Mouse (Mus musculus): Measurements from ENCODE around the gene Mycl. TPM values are rescaled to one million over a fixed set of nuclear protein-coding genes. Genes with fewer than 3 reads are reported as not detected.

Mycl gene
- 0.19 TPM for polyA plus RNA-seq (2021)

- CTCF ChIA-PET, result interaction anchor here (0.9 to 2.6 kb wide), 11 partner anchors 10 to 93 kb away, joined by 3 to 22 read pairs (median 4); partner anchors contain the start of gene Trit1
- POLR2A ChIA-PET, result no interaction called here
- no peak for DNase-seq (ENCODE audit: low read depth, low spot score)
- peak; percentile 66 for ATAC-seq
- H3K27me3 ChIP-seq, result peaks cover 12% of the 10 kb centered on the region
- in situ Hi-C loops (cut with MboI; ENCODE audit: low pct_unique_long_range_greater_than_20kb), result loop anchor here (5.0 kb wide), 1 partner anchor 87 kb away; no protein-coding TSS in a partner anchor
- TF ChIP-seq CTCF (IDR thresholded peaks at IDR 0.05), result no peak
Measured at GRCm38 (mm10) chr4:122995404-122996220, at the start of gene Mycl. TSS of gene Mycl (plus strand) at chr4:122995652.

- TF ChIP-seq CTCF (IDR thresholded peaks at IDR 0.05), result no peak
- in situ Hi-C loops (cut with MboI; ENCODE audit: low pct_unique_long_range_greater_than_20kb), result no loop called here
- POLR2A ChIA-PET, result no interaction called here
- ATAC-seq (no peak), DNase-seq (ENCODE audit: low read depth, low spot score) (no peak)
- CTCF ChIA-PET, result no interaction called here
- no peaks in the 10 kb centered on the region for H3K27me3 ChIP-seq
Measured at GRCm38 (mm10) chr4:122947223-122947622, 48.2 kb upstream of the Mycl start.

DNA sequence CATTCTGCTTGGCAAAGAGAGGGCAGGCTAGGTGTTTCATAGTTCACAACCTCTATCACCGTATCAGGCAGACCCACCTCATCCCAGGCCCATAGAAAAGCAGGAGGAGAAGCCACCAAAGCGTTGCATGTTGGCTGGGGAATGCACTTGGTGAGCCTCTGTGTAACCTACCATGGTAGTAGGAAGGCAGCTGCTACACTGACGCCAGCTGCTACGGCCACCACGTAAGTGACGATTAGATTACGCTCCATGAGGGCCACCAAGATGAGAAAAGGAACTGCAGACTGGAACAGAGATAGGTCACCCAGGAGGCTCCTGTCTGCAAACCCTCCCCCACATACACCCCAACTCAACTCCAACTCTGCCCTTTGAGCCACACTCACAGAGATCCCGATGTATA lies 46.4 kb upstream of the Mycl start:
- no peak for TF ChIP-seq CTCF (IDR thresholded peaks at IDR 0.05)

DNA sequence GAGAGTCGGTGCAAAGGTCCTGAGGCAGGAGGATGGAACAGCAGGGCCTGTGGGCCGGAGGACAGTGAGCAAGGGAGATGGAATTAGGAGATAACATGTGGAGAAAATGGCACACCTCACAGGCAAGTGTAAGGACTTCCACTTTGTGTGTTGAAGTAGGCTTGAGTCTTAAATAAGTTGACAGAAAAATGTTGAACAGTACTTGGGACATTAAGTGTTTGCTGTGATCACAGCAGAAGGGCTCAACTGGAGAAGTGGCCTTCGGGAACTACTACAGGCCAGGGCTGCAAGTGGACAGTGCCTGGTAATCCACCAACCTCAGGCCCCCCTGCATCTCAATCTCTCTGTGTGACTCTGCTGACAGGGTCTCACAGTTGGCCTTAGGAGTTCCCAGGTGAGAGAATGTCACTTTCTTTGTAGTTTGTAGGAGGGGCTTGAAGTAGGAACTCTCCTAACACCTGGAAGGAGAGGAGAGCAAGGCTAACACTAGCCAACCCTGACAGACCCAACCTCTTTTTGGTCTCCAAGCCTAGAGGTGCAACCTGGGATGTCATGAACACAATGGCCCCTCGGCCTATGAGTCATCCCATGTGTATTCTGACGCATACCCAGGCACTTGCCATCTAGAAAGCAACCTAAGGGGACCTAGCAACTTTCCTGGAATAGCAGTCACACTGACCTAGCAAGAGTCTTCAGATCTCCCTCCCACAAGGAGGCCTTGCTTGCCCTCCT lies 40.6 kb upstream of the Mycl start:
- no peak for DNase-seq (ENCODE audit: low read depth, low spot score)
- ChIA-PET CTCF (no interaction called here), POLR2A (no interaction called here)
- TF ChIP-seq CTCF (IDR thresholded peaks at IDR 0.05), result no peak
- no peaks in the 10 kb centered on the region for H3K27me3 ChIP-seq
- peak; percentile 41 for ATAC-seq
- in situ Hi-C loops (cut with MboI; ENCODE audit: low pct_unique_long_range_greater_than_20kb), result no loop called here

More for the DNA sequence above, 46.4 kb upstream of the Mycl start:
- CTCF ChIA-PET, result no interaction called here
- ATAC-seq (no peak), DNase-seq (ENCODE audit: low read depth, low spot score) (no peak)
- POLR2A ChIA-PET, result no interaction called here
- no peaks in the 10 kb centered on the region for H3K27me3 ChIP-seq
- in situ Hi-C loops (cut with MboI; ENCODE audit: low pct_unique_long_range_greater_than_20kb), result no loop called here

DNA sequence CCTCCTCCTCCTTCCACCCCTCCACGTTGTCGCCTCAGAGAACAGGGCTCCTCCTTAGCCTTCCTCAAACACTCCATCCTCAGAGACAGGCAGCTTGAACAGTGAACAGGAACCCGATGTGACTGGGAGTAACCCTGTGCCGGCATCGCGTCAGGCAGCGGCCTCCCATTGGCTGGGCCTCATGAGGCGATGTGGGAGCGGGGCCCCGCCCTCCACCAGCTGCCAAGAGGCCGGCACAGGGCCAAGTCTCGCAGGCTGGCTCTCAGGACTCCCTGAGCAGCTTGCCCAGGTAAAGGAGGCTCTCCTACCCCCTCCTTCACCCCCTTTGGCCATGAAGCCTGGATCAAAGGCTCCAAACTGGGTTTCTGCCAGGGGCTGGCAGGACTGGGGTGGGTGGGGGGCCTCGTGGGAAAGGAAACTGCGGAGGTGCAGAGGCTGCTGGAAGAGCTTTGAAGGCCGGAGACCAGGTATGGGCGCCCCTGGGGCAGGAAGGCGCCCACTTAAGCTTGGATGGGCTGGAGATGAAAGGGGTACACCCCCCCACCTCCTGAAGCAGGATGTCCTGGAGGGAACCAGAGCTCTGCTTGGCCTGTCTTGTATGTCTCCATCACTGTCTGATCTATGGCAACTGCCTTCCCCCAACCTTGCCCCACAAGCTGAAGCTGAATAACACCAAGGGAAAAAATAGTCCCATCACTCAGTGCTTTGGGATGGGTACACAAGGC lies 39.9 kb upstream of the Mycl start:
- in situ Hi-C loops (cut with MboI; ENCODE audit: low pct_unique_long_range_greater_than_20kb), result no loop called here

DNA sequence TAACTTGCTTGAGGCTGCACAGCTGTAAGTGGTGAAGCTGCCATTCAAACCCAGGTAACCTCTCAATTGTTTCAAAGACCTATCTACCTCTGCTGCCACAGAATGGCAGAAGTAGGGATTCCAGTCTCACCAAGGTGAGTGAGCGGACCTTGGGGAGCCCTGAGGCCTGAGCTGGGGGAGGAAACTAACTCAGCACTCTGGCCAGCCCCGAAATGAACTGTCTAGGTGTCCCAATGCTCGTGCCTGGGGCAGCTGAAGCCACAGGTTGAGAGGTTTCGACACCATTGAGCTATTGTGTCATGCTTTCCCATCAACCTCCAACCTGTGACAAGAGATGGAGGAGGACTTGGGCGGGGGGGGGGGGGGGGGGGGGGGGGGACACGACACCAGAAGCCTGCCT lies 39.2 kb upstream of the Mycl start:
- POLR2A ChIA-PET, result interaction anchor here (1.0 kb wide), 1 partner anchor 60 kb away, joined by 4 read pairs; the partner anchor contains the start of gene Trit1
- CTCF ChIA-PET, result no interaction called here
- in situ Hi-C loops (cut with MboI; ENCODE audit: low pct_unique_long_range_greater_than_20kb), result no loop called here
- no peak for ATAC-seq
- no peaks in the 10 kb centered on the region for H3K27me3 ChIP-seq
- no peak for DNase-seq (ENCODE audit: low read depth, low spot score)
- no peak for TF ChIP-seq CTCF (IDR thresholded peaks at IDR 0.05)

More for the DNA sequence above, 39.9 kb upstream of the Mycl start:
- POLR2A ChIA-PET, result interaction anchor here (1.0 kb wide), 1 partner anchor 61 kb away, joined by 4 read pairs; the partner anchor contains the start of gene Trit1
- H3K27me3 ChIP-seq, result no peaks in the 10 kb centered on the region
- CTCF ChIA-PET, result no interaction called here
- no peak for TF ChIP-seq CTCF (IDR thresholded peaks at IDR 0.05)
- ATAC-seq, result peak; percentile 90
- no peak for DNase-seq (ENCODE audit: low read depth, low spot score)

DNA sequence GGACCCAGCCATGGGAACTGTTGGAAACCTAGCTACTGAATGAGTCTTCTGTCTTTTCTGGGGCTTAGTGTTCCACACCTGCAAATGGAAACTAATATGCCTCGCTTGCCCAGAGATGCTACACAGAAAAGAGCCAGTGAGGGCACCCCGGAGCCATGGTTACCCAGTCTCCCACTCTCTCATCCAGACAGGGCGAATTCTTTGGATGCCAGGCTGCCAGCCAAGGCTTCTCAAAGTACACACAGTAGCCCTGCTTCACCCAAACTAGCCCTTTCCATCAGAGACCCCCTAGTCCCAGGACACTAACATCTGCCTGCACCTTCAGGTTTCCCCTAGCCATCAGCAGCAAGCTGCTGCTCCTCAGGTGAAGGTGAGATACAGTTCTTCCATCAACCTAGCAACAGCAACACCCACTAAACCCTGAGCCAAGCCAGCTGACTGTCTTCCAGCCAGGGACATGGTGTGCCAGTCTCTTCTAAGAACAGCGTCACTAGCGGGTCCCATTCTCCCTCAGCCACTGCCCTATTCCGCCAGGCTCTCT lies 36.9 kb upstream of the Mycl start:
- ChIA-PET CTCF (interaction anchor here (1.2 kb wide), 1 partner anchor 15 kb away, joined by 4 read pairs; no protein-coding TSS in a partner anchor), POLR2A (no interaction called here)
- no peak for DNase-seq (ENCODE audit: low read depth, low spot score)
- no peaks in the 10 kb centered on the region for H3K27me3 ChIP-seq
- TF ChIP-seq CTCF (IDR thresholded peaks at IDR 0.05), result no peak
- in situ Hi-C loops (cut with MboI; ENCODE audit: low pct_unique_long_range_greater_than_20kb), result no loop called here
- no peak for ATAC-seq

DNA sequence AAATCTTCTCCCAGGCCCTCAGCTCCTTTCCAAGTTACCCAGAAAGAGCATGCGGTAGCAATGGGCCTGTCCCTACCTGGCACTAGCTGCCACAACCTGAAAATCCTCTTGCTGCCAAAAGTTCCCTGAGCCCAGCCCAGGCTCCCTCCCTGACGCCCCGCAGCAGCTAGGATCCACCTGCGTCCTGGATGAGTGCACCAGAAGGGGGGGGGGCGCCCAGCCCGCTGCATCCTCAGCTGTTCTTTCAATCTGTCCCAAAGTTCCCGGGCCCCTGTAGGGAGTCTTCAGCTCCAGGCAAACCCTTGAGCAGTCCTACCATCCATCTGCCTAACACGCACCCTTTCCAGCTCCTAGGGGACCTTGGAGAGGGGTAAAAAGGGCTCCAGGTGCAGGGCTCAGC lies 35.6 kb upstream of the Mycl start:
- H3K27me3 ChIP-seq, result no peaks in the 10 kb centered on the region
- ChIA-PET POLR2A (interaction anchor here (0.7 kb wide), 1 partner anchor 16 kb away, joined by 4 read pairs; no protein-coding TSS in a partner anchor), CTCF (interaction anchor here (1.5 kb wide), 1 partner anchor 22 kb away, joined by 3 read pairs; no protein-coding TSS in a partner anchor)
- no peak for DNase-seq (ENCODE audit: low read depth, low spot score)
- no peak for ATAC-seq
- in situ Hi-C loops (cut with MboI; ENCODE audit: low pct_unique_long_range_greater_than_20kb), result no loop called here
- no peak for TF ChIP-seq CTCF (IDR thresholded peaks at IDR 0.05)

DNA sequence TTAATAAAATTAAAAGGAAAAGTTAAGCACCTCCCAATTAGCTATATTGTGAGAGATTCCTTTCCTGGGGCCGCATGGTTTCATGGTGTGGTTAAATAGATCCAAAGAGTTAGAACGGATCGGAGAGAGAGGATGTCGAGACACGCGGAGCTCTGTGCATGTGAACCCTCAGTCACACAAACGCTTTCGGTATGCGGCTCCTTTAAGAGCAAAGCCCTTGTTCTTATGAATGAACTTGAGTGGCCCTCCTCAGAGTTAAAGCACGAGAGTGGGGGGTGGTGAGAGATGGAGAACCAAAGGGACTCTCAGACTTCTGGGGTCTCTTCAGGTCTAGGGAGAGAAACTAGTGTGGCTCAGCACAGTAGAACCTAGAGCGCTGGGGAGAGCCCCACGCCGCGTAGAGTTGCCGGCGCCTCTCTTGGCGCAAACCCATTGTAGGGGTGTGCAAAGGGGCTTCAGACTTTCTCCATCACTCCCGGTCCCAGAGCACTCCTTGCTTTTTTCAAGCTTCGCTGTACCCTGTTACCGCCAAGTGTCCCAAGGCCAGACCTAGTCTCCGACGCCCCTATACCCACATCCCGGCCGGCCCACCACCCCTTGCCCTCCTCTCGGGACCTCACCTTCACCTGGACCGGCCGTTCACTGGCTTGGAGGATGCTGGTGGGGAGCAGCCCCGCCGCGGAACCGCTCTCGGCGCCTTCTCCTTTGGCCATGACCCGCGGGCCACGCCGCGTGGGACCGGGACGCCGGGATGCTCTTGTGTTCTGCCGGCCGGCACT lies 34.9 kb upstream of the Mycl start:
- POLR2A ChIA-PET, result interaction anchor here (0.7 kb wide), 1 partner anchor 17 kb away, joined by 4 read pairs; no protein-coding TSS in a partner anchor

More for the DNA sequence above, 34.9 kb upstream of the Mycl start:
- ATAC-seq (no peak), DNase-seq (ENCODE audit: low read depth, low spot score) (no peak)
- in situ Hi-C loops (cut with MboI; ENCODE audit: low pct_unique_long_range_greater_than_20kb), result no loop called here
- H3K27me3 ChIP-seq, result no peaks in the 10 kb centered on the region
- TF ChIP-seq CTCF (IDR thresholded peaks at IDR 0.05), result no peak
- CTCF ChIA-PET, result interaction anchor here (1.5 kb wide), 1 partner anchor 22 kb away, joined by 3 read pairs; no protein-coding TSS in a partner anchor

All from Patski (cell line).